Mouse (Mus musculus) spleen, postnatal 14 days (tissue): Measurements from ENCODE around the gene Ifitm1.
"Not testable (repeated sequence)": the region's sequence is repeated elsewhere in the genome, so short reads cannot be mapped to it uniquely, and the experiment has no call there.

Experiments
- DNase-seq, 2 experiments: peaks; one replicate each; pipeline ENCODE4 v3.0.0; 2021 to 2022; ENCODE audit warnings: low spot score in 2 of 2

The Ifitm1 gene

DNA sequence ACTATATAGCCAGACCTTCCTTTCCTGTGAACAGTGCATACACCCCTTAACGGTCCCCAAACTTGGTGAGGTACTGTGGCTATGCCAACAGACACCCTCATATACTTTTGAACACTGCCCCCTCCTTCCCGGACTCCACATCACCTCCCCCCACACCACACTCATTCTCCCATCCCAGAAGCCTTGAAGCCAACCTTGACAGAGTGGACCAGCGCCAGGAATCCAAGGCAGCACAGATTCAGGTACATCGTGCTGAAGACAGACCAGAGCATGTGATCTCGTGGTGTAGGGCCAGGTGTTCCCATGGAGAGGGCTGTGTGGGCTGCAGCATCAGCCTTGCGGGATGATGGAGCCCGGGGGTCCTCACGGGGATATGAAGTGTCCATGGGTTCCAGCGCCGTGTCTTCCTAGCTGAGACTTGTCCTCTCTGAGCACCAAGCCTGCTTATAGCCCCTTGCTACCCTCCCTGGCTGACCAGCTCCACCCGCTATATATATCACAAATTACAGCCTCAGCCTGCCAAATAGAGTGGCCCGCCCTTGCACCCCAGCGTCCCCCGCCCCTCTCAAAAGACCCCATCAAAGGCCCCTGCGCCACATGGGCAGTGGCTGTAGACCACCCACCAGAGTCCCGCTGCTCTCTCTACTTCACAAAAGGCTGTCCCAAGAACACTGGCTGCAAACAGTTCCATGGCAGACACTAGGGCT is 17.0 kb upstream of the Ifitm1 start, which contains the start of gene Ifitm5:
Gene Ifitm5, minus strand, starts transcription at position 468 of the 707 bp plus-strand sequence.
- no peak for DNase-seq

GRCm38 (mm10) chr7:140951051-140951450 is 16.0 kb upstream of the Ifitm1 start:
- DNase-seq = no peak

DNA sequence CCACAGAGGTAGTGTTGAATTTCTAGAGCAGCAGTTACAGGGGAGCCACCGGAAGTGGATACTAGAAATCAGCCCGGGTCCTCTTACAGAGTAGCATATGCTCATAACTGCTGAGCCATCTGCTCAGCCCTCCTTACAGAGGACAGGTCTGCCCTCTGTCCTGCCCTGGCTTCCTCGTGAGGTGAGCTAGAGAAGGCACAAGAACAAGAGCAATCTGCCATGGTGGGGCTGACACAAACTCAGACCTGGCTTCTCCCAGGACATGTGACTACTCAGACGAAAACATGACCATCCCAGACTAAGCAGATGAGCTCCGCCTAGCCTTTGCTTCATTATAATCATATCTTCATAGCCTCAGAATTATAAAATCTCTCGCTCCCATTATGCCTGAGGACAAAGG is 15.3 kb upstream of the Ifitm1 start:
- DNase-seq = no peak

GRCm38 (mm10) chr7:140952441-140952840 is 14.6 kb upstream of the Ifitm1 start:
- no peak for DNase-seq

DNA sequence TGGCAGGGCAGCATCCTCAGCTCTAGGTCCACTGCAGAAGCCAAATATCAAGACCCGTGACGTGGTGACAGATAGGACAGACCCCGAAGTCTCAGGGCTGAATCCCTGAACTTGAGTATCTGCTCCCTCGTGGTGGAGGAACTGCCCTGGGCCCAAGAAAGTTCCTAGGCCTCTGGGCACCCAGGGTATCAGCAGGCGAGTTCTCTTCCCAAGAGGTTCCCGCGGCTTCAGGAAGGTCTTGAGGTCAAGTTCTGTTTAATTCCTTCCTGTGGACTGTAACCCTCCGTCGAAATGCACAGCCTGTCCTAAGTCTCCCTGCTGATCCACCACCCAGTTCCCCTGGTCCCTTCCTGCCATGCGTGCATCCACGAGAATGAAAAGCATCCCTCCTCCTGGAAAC is 13.9 kb upstream of the Ifitm1 start:
- DNase-seq = no peak

DNA sequence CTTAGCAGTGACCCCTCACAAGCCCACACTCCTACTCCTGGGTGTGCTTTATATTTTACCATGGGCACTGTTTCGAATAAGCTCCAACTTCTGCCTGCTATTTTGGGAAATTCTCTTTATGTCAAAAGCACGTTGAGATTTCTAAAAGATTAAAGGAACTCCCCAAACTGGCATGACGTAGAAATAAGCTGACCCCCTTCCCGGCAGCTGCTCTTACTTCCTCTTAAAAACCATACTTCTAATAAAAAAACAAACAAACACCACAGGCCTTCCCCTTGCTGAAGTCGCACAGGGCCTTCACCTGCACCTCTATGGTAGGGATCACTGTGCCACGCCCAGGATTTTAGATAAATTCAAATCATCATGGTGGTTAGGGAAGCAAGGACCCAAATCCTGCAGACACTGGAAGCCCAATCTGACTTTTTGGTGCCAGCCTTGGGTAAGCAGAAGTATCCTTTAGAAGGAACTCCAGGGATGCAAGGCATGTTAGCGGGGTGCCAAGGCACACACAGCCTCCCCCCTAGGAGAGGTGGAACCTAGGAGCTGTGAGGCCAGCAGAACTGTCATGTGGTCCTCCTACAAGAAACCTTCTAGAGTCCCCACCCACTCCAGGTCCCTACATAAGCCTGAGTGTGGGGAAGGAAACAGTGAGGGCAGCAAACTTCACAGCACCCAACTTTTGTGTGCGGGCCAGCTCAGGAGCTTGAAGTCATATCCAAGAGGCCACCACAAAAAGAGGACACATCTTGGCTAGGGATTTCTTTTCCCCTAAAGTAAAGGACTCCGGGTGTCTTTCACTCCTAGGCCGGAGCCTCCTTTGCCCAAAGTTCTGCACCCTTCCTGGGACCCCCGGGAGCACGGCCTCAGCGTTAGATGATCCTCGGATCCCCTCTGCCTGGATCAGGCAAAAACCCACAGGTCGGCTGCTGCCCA is 13.0 kb upstream of the Ifitm1 start:
- no peak for DNase-seq

- no peak for DNase-seq
Measured at GRCm38 (mm10) chr7:140954733-140955071, 12.3 kb upstream of the Ifitm1 start.

DNA sequence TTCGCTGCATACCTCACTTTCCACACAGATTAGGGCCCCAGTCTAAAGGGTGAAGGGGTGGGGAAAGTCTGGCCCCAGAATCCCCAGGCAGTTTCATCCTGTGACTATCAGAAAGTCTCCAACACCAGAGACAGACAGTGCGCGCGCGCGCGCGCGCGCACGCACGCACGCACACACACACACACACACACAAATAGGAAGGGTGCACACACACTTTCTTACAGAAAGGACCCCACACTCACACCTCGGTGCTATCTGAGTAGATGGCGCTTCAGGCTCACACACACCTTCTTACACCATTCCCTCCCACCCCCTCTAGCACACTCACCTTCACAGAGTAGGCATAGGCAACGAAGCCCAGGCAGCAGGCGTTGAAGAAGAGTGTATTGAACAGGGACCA is 11.7 kb upstream of the Ifitm1 start:
- no peak for DNase-seq

DNA sequence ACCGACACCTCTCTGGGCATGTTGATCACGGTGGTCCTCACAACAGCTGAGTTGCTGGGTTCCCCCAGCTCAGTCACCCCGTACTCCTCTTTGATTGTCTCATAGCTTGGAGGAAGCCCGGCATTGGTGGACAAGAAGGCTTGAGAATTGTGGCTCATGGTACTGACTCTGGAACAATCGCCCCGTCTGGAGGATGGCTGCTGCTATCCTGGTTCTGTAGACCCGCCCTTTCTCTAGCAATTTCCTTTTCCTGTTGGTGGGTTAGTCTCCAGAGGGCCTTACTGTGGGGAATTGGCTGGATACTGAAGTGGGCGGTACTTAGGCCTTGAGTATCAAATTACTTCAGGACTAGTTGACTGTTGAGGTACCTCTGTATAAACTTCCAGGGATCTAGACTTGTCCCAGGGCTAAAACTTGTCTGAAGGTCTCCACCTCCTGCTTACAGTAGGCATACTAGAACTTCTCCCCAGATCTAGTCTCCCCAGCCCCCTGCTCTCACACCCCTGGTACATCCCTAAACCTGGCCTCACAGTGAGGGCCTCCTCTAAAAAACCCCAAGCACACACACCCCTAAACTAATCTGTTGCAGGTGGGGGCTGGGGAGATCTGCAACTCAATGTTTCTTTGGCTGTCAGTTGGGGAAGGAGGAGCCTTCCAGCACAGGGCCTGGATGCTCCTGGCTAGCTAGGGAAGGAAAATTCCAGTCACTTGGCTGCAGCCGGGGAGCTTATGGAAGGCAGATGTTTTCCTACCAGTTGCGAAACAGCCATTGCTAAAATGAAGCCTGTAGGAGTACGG is 11.1 kb upstream of the Ifitm1 start, which contains the start of the genes Gm45717 and Ifitm2:
Gene Gm45717, minus strand, starts transcription at position 180 of the 798 bp plus-strand sequence.
Gene Ifitm2, minus strand, starts transcription at position 230 of the 798 bp plus-strand sequence.
- no peak for DNase-seq

DNA sequence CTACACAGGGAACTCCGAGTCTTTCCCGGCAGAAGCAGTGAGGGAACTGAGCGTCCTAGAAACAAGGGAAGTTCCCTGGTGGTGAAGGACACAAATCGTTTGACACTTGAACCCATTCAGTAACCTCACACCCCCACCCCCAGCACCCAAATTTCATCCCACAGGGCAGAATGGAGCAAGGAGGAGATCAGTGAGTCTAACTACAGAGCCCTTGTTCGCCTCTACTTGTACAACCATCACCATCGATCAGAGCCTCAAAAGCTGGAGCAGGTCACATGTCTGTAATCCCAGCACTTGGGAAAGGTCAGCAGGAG is 10.5 kb upstream of the Ifitm1 start:
- DNase-seq = no peak

GRCm38 (mm10) chr7:140959181-140959901 is 7.7 kb upstream of the Ifitm1 start:
- DNase-seq = no peak

- no peak for DNase-seq
Measured at GRCm38 (mm10) chr7:140960026-140960425, 7.0 kb upstream of the Ifitm1 start.

- DNase-seq = no peak
Measured at GRCm38 (mm10) chr7:140961416-140961815, 5.6 kb upstream of the Ifitm1 start.

GRCm38 (mm10) chr7:140962733-140963132 is 4.3 kb upstream of the Ifitm1 start:
- no peak for DNase-seq

DNA sequence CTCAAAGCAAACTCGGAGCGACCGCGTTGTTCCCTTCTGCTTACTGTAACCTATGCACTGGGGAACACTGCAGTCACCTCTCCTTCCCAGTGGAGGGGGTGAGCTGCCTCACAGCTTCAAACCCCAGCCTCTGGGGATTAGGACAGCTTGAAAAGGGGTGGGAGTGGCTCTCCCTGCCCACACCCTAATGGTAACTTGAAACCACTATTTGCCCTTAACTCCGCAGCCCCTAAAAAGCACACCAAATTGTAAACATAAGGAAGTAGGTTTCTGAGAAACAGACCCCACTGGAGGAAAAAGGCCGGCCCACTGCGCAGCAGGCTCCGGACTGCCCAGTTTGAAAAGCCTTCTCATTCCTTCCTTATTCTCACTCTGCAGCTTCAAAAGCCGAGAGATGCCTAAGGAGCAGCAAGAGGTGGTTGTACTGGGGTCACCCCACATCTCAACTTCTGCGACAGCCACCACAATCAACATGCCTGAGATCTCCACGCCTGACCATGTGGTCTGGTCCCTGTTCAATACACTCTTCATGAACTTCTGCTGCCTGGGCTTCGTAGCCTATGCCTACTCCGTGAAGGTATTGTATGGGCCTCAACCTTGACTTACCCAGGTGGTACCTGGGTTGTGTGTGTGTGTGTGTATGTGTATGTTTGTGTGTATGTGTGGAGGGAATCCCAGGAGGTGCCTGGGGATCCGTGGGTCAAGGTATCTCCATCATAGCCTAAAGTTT is 1.0 kb downstream of the Ifitm1 start:
- DNase-seq = no peak

DNA sequence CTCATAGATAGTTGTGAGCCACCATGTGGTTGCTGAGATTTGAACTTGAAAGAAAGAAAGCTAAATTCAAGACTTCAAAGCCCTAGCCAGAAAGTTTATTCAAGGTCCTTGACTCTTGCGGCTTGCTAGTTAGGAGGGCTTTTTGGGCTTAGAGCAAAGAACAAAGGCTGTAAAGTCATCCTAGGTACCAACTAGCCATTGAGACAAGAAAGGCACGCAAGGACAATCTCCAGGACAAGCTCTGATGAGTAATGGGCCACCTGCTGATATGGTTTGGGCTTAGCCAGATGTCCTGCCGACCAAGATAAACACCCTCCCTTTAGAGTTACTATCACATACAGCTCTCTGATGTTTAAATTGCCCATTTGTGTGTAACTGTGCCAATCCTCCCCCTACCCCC is 1.7 kb downstream of the Ifitm1 start:
- DNase-seq = not testable (repeated sequence)

DNA sequence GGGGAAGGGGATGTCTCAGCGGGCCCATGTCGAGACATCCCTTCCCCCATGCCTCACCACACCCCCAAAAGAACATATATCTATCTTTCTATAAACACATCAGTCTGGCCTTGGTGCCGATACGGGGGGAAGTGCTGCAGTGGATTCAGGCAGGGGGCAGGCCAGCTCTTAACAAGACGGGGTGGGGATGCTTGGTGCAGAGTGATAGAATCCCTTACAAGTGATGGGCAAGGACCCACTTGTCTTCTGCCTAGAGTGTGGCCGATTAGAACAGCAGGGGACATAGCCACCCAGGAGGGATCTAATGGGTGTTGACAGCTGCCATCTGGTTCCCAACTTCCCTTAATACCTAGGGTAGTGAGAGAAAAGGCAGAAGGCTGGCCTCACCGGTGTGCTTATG is 3.9 kb downstream of the Ifitm1 start:
- DNase-seq = no peak

DNA sequence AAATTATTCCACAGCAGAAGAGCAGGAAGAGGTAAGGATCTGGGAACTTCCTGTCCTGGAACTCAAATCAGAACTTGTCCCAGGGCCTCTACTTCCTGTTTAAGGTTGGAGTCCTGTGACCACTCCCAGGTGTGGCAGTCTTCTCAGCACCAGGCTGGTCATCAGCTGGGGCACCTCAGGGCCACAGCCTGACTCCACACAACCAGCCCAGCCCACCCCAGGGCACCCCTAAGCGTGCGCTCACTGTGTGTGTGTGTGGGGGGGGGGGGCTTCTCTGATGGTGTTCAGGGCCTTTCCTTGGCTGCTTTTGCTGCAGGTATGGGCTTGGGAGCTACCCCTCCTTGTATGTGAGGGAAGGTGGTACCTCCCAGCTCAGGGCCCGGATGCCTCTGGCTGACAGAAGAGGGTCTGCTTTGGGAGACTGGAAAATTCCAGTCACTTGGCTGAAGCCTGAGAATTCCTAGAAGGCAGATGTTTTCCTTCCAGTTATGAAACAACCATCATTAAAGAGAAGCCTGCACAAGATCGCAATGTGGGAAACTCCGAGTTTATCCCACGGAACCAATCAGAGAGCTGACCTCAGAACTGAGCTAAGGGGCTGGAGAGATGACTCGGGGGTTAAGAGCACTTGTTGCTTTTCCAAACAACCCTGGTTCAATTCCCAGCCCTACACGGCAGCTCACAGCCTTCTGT is 4.6 kb downstream of the Ifitm1 start:
- DNase-seq = no peak

DNA sequence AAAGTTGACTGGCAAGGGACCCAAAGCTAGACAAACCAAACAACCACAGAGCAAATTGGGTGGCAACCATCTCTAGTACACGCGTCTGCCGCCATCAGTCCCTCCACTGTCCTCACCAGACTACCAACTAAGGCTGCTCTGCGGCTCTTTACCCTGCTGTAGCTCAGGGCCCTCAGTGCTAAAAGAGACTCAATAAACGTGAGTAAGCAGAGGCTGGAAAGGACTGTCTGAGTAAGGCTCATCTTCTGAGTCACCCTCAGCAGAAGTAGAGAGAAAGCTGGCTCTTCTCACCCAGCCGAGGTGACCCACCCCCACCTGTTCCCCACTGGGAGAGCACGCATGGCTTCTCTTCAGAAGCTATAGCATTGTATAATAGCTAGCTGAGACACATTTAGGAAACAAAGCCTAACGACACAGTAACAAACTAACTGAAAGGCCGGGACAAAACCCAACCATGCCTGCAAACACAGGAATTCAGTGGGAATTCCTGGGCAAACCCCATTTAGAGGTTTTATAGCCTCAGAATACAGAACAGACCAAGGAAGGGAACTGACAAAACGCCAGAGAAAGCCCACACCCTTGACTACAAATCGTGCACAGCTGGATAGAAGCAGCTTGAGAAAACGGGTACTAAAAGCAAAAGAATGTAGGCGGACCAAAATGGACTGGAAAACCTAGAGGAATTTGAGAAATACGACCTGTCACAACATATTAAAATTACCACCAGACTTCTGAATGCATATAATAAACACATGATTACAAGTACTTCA is 6.6 kb downstream of the Ifitm1 start:
- no peak for DNase-seq
